Mouse (Mus musculus) hindbrain, embryonic 12.5 days (tissue): ENCODE measurements around the gene 9130008F23Rik. TPM values are rescaled to one million over a fixed set of nuclear protein-coding genes. Genes with fewer than 3 reads are reported as not detected.
A peak's percentile ranks its signal among the peaks of the same experiment; 100 is the strongest.

ENCODE experiments used
- ATAC-seq: fragments of 200-750 bp; cut with Nextera tagmentation; 2 replicates; pipeline ENCODE4 v1.8.0; 2017; ENCODE audit warnings: moderate TSS enrichment; ENCODE audit not compliant: low FRiP score
- H3K27ac ChIP-seq: fragments of 300-500 bp; sonication (generic); 2 replicates; pipeline ENCODE4 v1.5.1; 2016; ENCODE audit warnings: mild to moderate bottlenecking
- H3K27me3 ChIP-seq: fragments of 300-500 bp; sonication (generic); 2 replicates; pipeline ENCODE4 v1.6.1; 2016; ENCODE audit warnings: mild to moderate bottlenecking
- H3K36me3 ChIP-seq: fragments of 300-500 bp; sonication (generic); 2 replicates; pipeline ENCODE4 v1.6.1; 2016; ENCODE audit warnings: mild to moderate bottlenecking
- H3K4me1 ChIP-seq: fragments of 300-500 bp; sonication (generic); 2 replicates; pipeline ENCODE4 v1.6.1; 2016
- H3K4me2 ChIP-seq: fragments of 300-500 bp; sonication (generic); replicated peaks from 2 replicates; pipeline ENCODE4 v1.6.1; 2016; ENCODE audit warnings: mild to moderate bottlenecking
- H3K4me3 ChIP-seq: fragments of 300-500 bp; sonication (generic); 2 replicates; pipeline ENCODE4 v1.5.1; 2016; ENCODE audit warnings: mild to moderate bottlenecking
- H3K9ac ChIP-seq: fragments of 300-500 bp; sonication (generic); 2 replicates; pipeline ENCODE4 v1.6.1; 2016; ENCODE audit warnings: mild to moderate bottlenecking, moderate library complexity
- H3K9me3 ChIP-seq: fragments of 300-500 bp; sonication (generic); replicated peaks from 2 replicates; pipeline ENCODE4 v1.6.1; 2016; ENCODE audit warnings: mild to moderate bottlenecking
- WGBS: fragments of 180-500 bp; shearing (Covaris S2); methylation state at CpG from one replicate; pipeline ENCODE4 v1.1.7; 2016; 5-methylcytosine and 5-hydroxymethylcytosine counted together
- polyA plus RNA-seq: library from polyadenylated mRNA; unstranded; fragments of >200 nt; fragmentation: Nextera tagmentation; extraction: Ambion mirVana; gene quantifications from 2 replicates; pipeline ENCODE4 v1.2.1, GENCODE M21; 2016

Gene 9130008F23Rik
- polyA plus RNA-seq: 0.81 and 1.2 TPM in 2 replicates

DNA sequence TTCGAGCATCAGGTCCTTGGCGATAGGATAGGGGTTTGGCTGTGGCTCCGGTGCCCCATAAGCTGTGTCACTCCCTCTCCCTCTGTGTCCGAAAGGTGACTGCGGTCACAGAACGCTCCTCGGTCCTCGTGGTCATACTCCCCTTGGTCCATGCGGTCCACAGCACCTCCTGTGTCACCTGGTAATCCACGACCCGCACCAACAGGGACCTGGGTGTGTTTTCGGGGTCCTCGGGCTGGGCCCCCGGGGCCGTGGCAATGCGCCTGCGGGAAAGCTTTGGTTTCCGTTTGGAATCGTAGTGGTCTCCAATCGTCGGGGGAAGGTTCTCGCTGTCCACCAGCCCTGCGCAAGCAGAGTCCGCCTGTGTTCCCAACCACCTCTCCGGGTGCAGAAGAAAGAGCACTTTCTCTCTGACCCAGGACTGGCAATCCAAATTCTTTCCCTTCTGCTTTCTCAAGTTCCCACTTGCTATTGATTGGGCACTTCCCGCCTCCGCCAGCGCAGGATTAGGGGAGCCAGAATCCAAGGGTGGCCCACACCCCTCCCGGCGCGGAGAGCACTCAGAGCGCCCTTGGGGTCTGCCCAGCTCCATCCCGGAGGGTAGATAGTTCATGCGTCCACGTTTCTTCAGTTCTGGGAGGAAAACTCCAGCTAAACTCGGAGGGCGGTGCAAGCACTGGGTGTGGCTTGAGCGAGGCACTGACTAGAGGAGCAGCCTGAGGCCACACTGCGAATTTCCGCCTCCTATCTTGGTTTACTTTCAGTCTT is at the start of gene 9130008F23Rik:
Gene 9130008F23Rik, minus strand, starts transcription at position 636 of the 768 bp plus-strand sequence.
- H3K27me3 ChIP-seq: no peaks in the 10 kb centered on the region
- peak within 1 kb of the TSS; percentile 44 for H3K9ac ChIP-seq
- peak; percentile 81 for ATAC-seq
- WGBS: under 1% methylated on average over 40 of the region's 40 CpGs
- peak within 1 kb of the TSS; percentile 78 for H3K4me2 ChIP-seq
- H3K4me1 ChIP-seq: no peaks in the 10 kb centered on the region
- H3K4me3 ChIP-seq: peak within 1 kb of the TSS; percentile 48
- H3K36me3 ChIP-seq: no peaks in the 10 kb centered on the region
- no peaks in the 10 kb centered on the region for H3K9me3 ChIP-seq
- H3K27ac ChIP-seq: no peak within 1 kb of the TSS

DNA sequence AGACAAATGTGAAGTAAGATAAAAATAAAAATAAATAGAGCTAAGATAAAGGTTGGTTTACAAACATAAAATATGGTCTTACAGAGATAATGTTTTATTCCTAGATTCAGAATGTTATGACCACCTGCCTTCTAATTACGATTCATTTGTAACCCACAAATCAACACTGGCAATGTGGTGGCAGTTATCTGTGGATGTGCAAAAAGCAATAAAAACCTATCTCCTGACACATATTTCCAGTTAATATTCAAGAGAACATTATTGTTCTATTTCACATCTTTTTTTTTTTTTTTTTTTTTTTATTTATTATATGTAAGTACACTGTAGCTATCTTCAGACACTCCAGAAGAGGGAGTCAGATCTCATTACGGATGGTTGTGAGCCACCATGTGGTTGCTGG is 35.1 kb upstream of the 9130008F23Rik start:
- WGBS: 90% methylated on average over 2 of the region's 2 CpGs
- ATAC-seq: no peak
- no peak overlapping the region for H3K4me3 ChIP-seq

DNA sequence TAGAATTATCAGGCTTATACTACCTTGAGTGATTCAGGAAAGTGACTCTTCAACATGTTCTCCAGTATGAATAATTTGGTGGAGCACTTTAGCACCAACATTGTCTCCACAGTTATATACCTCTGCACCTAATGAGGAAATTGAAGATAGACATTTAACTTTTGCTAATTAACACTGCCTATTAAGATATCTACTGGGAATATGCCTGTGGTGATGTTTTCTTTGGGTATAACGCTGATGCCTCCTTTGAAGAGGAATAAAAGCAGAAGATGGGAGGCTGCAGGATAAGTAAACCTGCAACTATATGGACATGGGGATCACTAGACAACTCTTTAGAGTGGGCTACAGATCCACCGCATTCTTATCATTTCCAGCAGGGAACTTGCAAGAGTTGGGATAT is 33.9 kb upstream of the 9130008F23Rik start, which contains the start of gene Glyatl3:
Gene Glyatl3, minus strand, starts transcription at position 101 of the 400 bp plus-strand sequence.
- ATAC-seq: no peak
- no peak within 1 kb of the TSS for H3K9ac ChIP-seq
- H3K9me3 ChIP-seq: no peaks in the 10 kb centered on the region
- H3K36me3 ChIP-seq: no peaks in the 10 kb centered on the region
- no peak within 1 kb of the TSS for H3K4me3 ChIP-seq
- no peak within 1 kb of the TSS for H3K27ac ChIP-seq
- no peaks in the 10 kb centered on the region for H3K27me3 ChIP-seq
- WGBS: 95% methylated on average over 2 of the region's 2 CpGs
- no peaks in the 10 kb centered on the region for H3K4me1 ChIP-seq
- H3K4me2 ChIP-seq: no peak within 1 kb of the TSS

More for the DNA sequence above, 35.1 kb upstream of the 9130008F23Rik start:
- H3K4me2 ChIP-seq: no peak overlapping the region
- H3K36me3 ChIP-seq: no peaks in the 10 kb centered on the region
- H3K4me1 ChIP-seq: no peaks in the 10 kb centered on the region
- no peak overlapping the region for H3K9ac ChIP-seq
- H3K27ac ChIP-seq: no peak overlapping the region
- H3K27me3 ChIP-seq: no peaks in the 10 kb centered on the region
- H3K9me3 ChIP-seq: no peaks in the 10 kb centered on the region

DNA sequence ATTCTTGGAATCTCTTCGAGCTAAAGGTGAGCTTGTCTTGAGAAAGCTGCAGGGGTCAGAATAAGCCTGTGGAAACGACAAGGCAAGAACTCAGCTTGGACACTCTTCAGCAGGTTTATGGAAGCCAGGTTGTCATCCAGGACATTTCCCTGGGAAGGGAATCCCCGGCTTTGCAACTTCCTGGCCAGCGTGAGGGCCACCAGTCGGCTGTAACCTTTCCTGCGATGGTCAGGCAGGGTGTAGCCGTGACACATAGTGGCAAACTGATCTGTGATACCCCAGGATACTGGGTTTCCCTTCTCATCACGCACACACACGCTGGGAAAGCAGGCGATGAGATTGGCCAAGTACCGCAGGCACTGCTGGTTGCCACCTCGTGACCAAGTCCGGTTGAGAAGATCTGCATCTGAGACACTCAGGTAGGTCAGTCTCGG is 24.4 kb upstream of the 9130008F23Rik start:
- H3K9me3 ChIP-seq: no peaks in the 10 kb centered on the region
- H3K36me3 ChIP-seq: no peaks in the 10 kb centered on the region
- H3K27me3 ChIP-seq: no peaks in the 10 kb centered on the region
- no peak overlapping the region for H3K27ac ChIP-seq
- no peak overlapping the region for H3K4me3 ChIP-seq
- peaks cover 6% of the 10 kb centered on the region; the same call in 1 of the 2 replicates for H3K4me1 ChIP-seq
- ATAC-seq: no peak
- peak overlapping the region; percentile 36 for H3K4me2 ChIP-seq
- WGBS: 11% methylated on average over 14 of the region's 14 CpGs
- H3K9ac ChIP-seq: no peak overlapping the region

DNA sequence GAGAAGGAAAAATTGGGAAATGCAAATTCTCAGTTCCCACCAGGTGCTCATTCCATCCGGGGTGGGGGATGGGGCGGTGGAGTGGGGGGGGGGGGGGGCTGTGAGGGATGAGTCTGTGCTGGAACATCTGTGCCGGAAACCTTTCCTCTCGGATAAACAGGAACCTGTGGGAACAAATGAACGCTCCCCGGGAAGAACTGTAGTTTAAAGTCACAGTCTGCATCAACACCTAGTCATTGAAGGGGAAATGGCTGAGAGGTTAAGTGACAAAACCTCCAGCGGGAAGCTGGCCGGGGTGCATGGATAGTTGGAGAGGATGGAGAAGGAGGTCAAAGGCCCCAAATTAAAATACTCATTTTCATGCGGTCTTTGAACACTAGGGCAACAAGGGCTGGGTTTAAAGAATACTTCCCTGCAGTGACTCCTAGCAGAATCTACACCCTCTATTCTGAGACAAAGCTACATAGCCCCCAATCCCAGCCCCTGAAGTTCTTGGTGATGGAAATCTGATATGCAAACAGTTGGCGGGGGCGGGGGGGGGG is 23.8 kb upstream of the 9130008F23Rik start:
- Histone ChIP-seq H3K9ac (no peak overlapping the region), H3K4me3 (no peak overlapping the region), H3K27ac (no peak overlapping the region), H3K4me2 (peak overlapping the region; percentile 36), H3K9me3 (no peaks in the 10 kb centered on the region), H3K36me3 (no peaks in the 10 kb centered on the region), H3K27me3 (no peaks in the 10 kb centered on the region), H3K4me1 (peaks cover 6% of the 10 kb centered on the region; the same call in 1 of the 2 replicates)
- 3% methylated on average over 11 of the region's 11 CpGs for WGBS
- ATAC-seq: no peak

DNA sequence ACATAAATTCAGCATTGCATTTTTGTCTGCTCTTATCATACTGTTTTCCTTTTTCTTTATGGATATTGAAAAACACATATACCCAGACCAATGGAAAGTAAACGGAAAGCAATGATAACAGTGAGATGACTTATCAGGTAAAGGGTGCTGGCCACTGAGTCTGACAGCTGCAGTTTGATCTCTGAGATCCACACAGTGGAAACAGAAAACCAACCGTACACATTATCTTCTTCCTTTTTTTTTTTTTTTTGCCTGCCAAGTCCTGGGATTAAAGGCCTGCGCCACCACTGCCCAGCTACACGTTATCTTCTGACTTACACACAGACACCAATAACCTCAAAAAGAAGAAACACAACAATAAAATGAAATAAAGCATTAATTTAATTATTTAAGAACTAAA is 23.0 kb upstream of the 9130008F23Rik start:
- no peak for ATAC-seq
- H3K27ac ChIP-seq: no peak overlapping the region
- H3K9me3 ChIP-seq: no peaks in the 10 kb centered on the region
- H3K4me3 ChIP-seq: no peak overlapping the region
- H3K4me2 ChIP-seq: no peak overlapping the region
- no peaks in the 10 kb centered on the region for H3K36me3 ChIP-seq
- H3K27me3 ChIP-seq: no peaks in the 10 kb centered on the region
- peaks cover 6% of the 10 kb centered on the region; the same call in 1 of the 2 replicates for H3K4me1 ChIP-seq
- 82% methylated on average over 4 of the region's 4 CpGs for WGBS
- no peak overlapping the region for H3K9ac ChIP-seq

DNA sequence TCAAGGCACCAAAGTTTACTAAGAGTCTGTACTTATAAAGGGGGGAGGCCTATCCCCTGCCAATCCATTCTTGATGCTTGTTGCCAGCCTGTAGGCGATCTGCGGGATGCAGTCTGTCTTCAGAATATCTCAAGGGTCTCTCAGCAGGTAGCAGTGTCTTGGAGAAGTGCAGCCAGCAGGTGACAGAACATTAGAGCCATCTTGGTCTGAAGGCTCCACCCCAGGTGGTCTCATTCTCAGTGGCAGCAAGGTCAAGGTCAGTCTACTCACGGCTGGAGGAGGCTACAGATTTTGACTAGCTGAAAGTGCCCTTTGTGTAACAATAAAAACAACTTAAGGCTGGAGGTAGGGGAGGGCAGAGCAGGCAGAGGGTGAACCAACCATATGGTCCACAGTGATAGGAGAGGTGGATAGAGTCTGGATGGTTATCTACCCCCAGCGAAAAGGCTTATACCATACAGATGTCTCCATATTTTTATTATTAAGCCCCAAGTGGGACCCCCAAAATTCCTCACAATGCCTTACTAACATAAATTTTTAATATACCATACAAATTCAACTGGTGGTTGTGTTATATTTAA is 19.5 kb upstream of the 9130008F23Rik start:
- Histone ChIP-seq H3K4me2 (no peak overlapping the region), H3K9ac (no peak overlapping the region), H3K4me3 (no peak overlapping the region), H3K4me1 (peaks cover 6% of the 10 kb centered on the region; the same call in 1 of the 2 replicates), H3K27me3 (no peaks in the 10 kb centered on the region), H3K27ac (no peak overlapping the region), H3K36me3 (no peaks in the 10 kb centered on the region), H3K9me3 (no peaks in the 10 kb centered on the region)
- WGBS: 25% methylated on average over 4 of the region's 4 CpGs
- ATAC-seq: no peak

DNA sequence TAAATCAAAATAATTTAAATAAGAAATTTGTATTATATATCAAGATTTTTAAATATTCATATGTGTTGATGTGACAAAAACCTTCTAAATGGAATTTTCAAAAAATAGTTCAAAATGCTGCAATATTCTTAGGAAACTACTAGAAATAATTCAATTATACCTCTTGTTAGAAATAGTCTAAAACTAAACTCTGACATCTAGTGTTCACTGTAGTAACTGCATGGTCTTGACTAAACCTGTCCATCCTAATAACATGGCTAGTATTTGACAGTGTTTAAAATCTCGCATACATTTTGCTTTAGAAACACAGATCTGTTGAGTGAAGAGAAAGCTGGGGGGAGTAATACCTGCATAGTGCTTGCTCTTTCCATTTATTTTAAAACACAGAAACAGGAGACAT is 16.5 kb upstream of the 9130008F23Rik start:
- Histone ChIP-seq H3K4me2 (no peak overlapping the region), H3K4me1 (no peaks in the 10 kb centered on the region), H3K9ac (no peak overlapping the region), H3K9me3 (no peaks in the 10 kb centered on the region), H3K4me3 (no peak overlapping the region), H3K27ac (no peak overlapping the region), H3K36me3 (no peaks in the 10 kb centered on the region), H3K27me3 (no peaks in the 10 kb centered on the region)
- ATAC-seq: no peak
- WGBS: 78% methylated on average over 1 of the region's 1 CpGs

DNA sequence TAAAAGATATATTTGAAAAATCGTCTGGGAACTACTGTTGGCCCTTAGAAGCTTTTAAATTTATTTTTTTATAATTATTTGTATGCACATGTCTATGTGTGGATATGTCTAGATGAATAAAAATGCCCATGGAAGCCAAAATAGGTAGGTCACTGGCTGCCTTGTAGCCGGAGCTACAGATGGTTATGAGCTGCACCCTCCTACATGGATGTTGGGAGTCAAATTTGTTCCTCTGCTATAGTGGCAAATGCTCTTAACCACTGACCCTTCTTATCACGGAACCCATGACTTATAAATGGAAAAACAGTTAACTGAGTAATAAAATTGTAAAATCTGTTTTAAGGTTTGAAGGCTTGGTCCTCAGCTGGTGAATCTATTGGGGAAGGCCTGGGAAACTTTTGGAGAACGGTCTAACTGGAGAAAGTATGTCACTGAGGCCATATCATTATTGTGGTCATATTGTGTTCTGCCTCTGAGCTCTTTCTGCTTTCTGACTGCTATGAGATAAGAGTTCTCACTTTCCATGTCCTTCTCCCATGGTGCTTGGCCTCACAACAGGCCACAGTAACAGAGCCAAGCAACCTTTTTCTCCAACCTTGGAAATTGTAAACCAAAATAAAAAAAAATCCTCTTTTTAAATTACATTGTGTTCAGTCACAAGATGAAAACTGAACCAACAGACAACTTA is 7.6 kb upstream of the 9130008F23Rik start:
- no peak overlapping the region for H3K4me3 ChIP-seq
- no peaks in the 10 kb centered on the region for H3K9me3 ChIP-seq
- no peak overlapping the region for H3K4me2 ChIP-seq
- no peak overlapping the region for H3K9ac ChIP-seq
- H3K4me1 ChIP-seq: no peaks in the 10 kb centered on the region
- ATAC-seq: no peak
- no peaks in the 10 kb centered on the region for H3K36me3 ChIP-seq
- no peak overlapping the region for H3K27ac ChIP-seq
- 83% methylated on average over 4 of the region's 4 CpGs for WGBS
- no peaks in the 10 kb centered on the region for H3K27me3 ChIP-seq

DNA sequence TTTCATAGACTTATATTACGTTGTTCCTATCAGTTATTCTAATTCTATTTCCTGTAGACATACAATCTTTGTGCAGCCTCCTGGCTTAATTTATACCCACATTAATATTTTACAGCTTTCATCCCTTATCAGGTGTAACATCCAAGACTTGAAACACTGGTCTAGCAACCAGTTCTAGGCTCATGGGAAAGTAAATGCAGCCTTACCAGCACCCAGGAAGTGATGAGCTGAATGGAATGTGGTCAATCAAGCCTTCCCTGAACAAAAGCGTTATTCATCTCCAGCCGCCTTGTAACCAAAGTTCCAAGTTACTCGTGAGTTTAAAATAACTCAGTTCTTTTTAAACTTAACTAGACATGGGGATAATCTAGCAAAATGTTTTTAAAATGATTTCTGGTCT is 4.8 kb upstream of the 9130008F23Rik start:
- Histone ChIP-seq H3K9me3 (no peaks in the 10 kb centered on the region), H3K36me3 (no peaks in the 10 kb centered on the region), H3K4me1 (no peaks in the 10 kb centered on the region), H3K27me3 (no peaks in the 10 kb centered on the region), H3K4me3 (no peak overlapping the region), H3K4me2 (no peak overlapping the region), H3K9ac (no peak overlapping the region), H3K27ac (no peak overlapping the region)
- 80% methylated on average over 4 of the region's 4 CpGs for WGBS
- ATAC-seq: no peak

DNA sequence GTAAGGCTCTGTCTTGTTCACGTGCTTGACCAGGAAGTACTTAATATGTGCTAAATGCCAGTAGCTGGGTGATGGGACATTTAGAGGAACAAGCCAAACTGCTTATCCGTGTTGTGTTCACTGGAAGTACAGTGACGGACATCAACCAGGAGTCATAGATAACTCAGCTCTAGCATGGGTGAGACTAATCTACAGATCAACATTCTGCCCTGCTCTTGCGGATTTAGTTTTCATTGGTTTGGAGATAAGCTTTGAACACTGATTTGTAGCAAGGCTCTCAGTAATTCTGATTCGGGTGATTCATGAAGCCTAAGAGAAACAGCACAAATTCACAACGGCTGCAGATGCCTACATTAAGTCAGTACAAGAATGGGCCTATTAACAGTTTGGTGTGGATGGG is 1.8 kb upstream of the 9130008F23Rik start:
- no peaks in the 10 kb centered on the region for H3K4me1 ChIP-seq
- no peak overlapping the region for H3K27ac ChIP-seq
- H3K9ac ChIP-seq: no peak overlapping the region
- H3K36me3 ChIP-seq: no peaks in the 10 kb centered on the region
- no peaks in the 10 kb centered on the region for H3K27me3 ChIP-seq
- 88% methylated on average over 6 of the region's 6 CpGs for WGBS
- no peak for ATAC-seq
- no peaks in the 10 kb centered on the region for H3K9me3 ChIP-seq
- no peak overlapping the region for H3K4me3 ChIP-seq
- H3K4me2 ChIP-seq: no peak overlapping the region

DNA sequence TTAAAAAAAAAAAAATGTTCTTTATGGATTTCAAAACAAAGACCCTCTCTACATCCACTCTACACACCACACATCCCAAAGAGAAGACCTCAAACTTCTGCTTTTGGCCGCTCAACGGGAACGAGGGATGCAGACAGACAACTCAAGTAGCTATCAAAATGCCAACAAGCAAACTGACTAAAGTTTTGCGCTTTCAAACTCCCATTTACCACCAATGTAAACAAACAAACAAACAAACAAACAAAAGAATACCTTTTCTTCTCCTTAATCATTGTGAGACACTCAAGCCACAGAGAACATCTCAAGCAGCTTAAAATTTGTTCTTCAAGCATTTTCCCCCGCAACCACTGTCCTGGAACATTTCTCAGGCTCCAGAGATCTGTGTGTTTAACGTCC is 833 bp downstream of the 9130008F23Rik start:
- Histone ChIP-seq H3K4me1 (no peaks in the 10 kb centered on the region), H3K27ac (no peak overlapping the region), H3K36me3 (no peaks in the 10 kb centered on the region), H3K9me3 (no peaks in the 10 kb centered on the region), H3K27me3 (no peaks in the 10 kb centered on the region), H3K4me3 (peak overlapping the region; percentile 48), H3K4me2 (peak overlapping the region; percentile 78), H3K9ac (no peak overlapping the region)
- WGBS: 5% methylated on average over 6 of the region's 6 CpGs
- no peak for ATAC-seq
